Comparison of ENCODE assay signal across 9 mouse cellular contexts in genomic region chr13:75227616-75228277, GRCm38 (mm10).
DNase-seq lines count a peak whose midpoint lies in the region; ATAC-seq and TF ChIP-seq lines count a peak whose summit lies in the region.
"Had no signal": no experiment of that assay in that cellular context is flagged by ENCODE, and none has a peak within 500 bp of the region (broad histone marks: within the 10 kb centered on the region; RNA-seq: fewer than 3 reads in every experiment).

No protein-coding gene starts in this region.

- no peak overlapping the region for H3K9ac ChIP-seq in hindbrain, embryonic 12.5 days
- H3K9ac ChIP-seq: lung, embryonic 15.5 days had no signal

- H3K36me3 ChIP-seq in hindbrain, embryonic 12.5 days: no peaks in the 10 kb centered on the region
- H3K36me3 ChIP-seq: lung, embryonic 15.5 days had no signal

- H3K27me3 ChIP-seq in hindbrain, embryonic 12.5 days: no peaks in the 10 kb centered on the region
- H3K27me3 ChIP-seq: lung, embryonic 15.5 days had no signal

- 32% methylated on average over 5 of the region's 5 CpGs for WGBS in hindbrain, embryonic 12.5 days

- intact Hi-C loops in heart, postnatal 25 days (cut with DNase I): loop anchor here (1.0 to 5.0 kb wide), 3 partner anchors 571 to 795 kb away; no protein-coding TSS in a partner anchor

- TF ChIP-seq POLR2A in bone marrow macrophage, adult 2 months (IDR thresholded peaks at IDR 0.05; ENCODE audit: borderline replicate concordance, low read depth, low read length): no peak
- TF ChIP-seq POLR2A in embryonic fibroblast, embryonic 13.5 days (IDR thresholded peaks at IDR 0.05; ENCODE audit: low read depth, low read length): no peak

- peak; percentile 15 to 67 for DNase-seq in heart, adult 18-20 months
- DNase-seq in heart, postnatal 25 days (ENCODE audit: low spot score): no peak
- peak; percentile 57 to 67 for DNase-seq in layer of hippocampus, postnatal 14 days (ENCODE audit: low spot score in 2 of 2)
- DNase-seq in right cerebral cortex, postnatal 14 days: peak; percentile 75

- H3K27ac ChIP-seq in bone marrow macrophage, adult 2 months (ENCODE audit: insufficient read depth, low read depth, low read length): no peak overlapping the region
- H3K27ac ChIP-seq in embryonic fibroblast, embryonic 13.5 days (ENCODE audit: insufficient read depth, low read length): no peak overlapping the region
- no peak overlapping the region for H3K27ac ChIP-seq in hindbrain, embryonic 12.5 days
- H3K27ac ChIP-seq: lung, embryonic 15.5 days had no signal

- ATAC-seq in hindbrain, embryonic 12.5 days (ENCODE audit: low FRiP score): 0 out of 2 replicates have a peak, but pooled peaks have one; percentile 60
- ATAC-seq in megakaryocyte, adult 5-6 weeks (ENCODE audit: poor library complexity, severe bottlenecking): peak; percentile 92

- H3K9me3 ChIP-seq in hindbrain, embryonic 12.5 days (replicated peaks): no peaks in the 10 kb centered on the region
- H3K9me3 ChIP-seq: lung, embryonic 15.5 days had no signal

- H3K4me1 ChIP-seq in bone marrow macrophage, adult 2 months (ENCODE audit: control insufficient read depth, insufficient read depth, low read length): 0 out of 2 replicates have a peak, but pooled peaks cover 2% of the 10 kb centered on the region
- no peaks in the 10 kb centered on the region for H3K4me1 ChIP-seq in embryonic fibroblast, embryonic 13.5 days (ENCODE audit: control insufficient read depth, insufficient read depth, low read length)
- H3K4me1 ChIP-seq in hindbrain, embryonic 12.5 days: no peaks in the 10 kb centered on the region
- H3K4me1 ChIP-seq: lung, embryonic 15.5 days had no signal

- no peak overlapping the region for H3K4me2 ChIP-seq in hindbrain, embryonic 12.5 days (replicated peaks)
- H3K4me2 ChIP-seq: lung, embryonic 15.5 days had no signal

- TF ChIP-seq CTCF in bone marrow macrophage, adult 2 months (IDR thresholded peaks at IDR 0.05; ENCODE audit: low read depth, low read length): peak; percentile 92
- TF ChIP-seq CTCF in embryonic fibroblast, embryonic 13.5 days (IDR thresholded peaks at IDR 0.05; ENCODE audit: borderline replicate concordance, insufficient read depth, low read length): peak; percentile 88

- H3K4me3 ChIP-seq in bone marrow macrophage, adult 2 months (ENCODE audit: insufficient read depth, low read length): no peak overlapping the region
- H3K4me3 ChIP-seq in embryonic fibroblast, embryonic 13.5 days (ENCODE audit: insufficient read depth, low read length): no peak overlapping the region
- H3K4me3 ChIP-seq in hindbrain, embryonic 12.5 days: no peak overlapping the region
- H3K4me3 ChIP-seq: lung, embryonic 15.5 days had no signal
